Mouse (Mus musculus) urinary bladder, postnatal 4 days (tissue): Measurements from ENCODE around the gene Wwc1.
"Not testable (repeated sequence)": the region's sequence is repeated elsewhere in the genome, so short reads cannot be mapped to it uniquely, and the experiment has no call there.

Experiments used
- DNase-seq, 2 experiments: peaks; one replicate each; pipeline ENCODE4 v3.0.0; 2021 to 2022; ENCODE audit warnings: low spot score in 2 of 2

Gene Wwc1

GRCm38 (mm10) chr11:35882777-35883176 lies 97.5 kb downstream of the Wwc1 start:
- DNase-seq: no peak

GRCm38 (mm10) chr11:35878559-35878897 lies 101.8 kb downstream of the Wwc1 start:
- DNase-seq: no peak

GRCm38 (mm10) chr11:35877651-35878558 lies 102.4 kb downstream of the Wwc1 start:
- DNase-seq: no peak

DNA sequence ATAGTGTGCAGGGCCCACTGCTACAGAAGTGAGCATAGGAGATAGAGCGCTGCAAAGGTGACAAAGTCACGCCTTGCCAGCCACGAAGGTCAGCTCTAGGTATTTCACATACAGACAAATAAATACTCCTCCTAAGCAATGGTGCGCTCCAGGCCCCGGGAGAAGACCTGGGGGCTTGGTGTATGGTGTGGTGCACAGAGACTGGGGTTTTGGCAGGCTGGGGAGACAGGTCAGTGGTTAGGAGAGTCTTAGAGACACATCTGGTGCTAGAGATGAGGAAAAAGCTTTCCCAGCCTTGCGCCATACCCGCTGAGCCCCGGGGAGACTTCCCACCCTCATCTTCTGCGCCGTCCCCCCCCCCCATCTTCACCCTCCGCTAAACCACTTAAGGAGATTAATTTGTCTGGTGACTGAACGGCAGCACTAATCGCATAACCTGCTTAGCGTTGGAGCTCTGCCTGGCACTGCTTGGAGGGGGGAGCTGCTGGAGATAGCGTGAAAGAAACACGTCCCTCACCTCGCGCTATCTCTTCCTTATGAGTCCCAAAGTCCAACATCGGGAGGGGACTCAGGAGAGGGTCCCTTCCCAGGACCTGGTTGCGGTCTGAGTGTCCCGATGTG lies 106.6 kb downstream of the Wwc1 start:
- DNase-seq: no peak

GRCm38 (mm10) chr11:35870961-35871360 lies 109.4 kb downstream of the Wwc1 start:
- DNase-seq: no peak

- DNase-seq: no peak
Measured at GRCm38 (mm10) chr11:35866140-35866539, 114.2 kb downstream of the Wwc1 start.

- DNase-seq: no peak
Measured at GRCm38 (mm10) chr11:35864981-35865604, 115.2 kb downstream of the Wwc1 start.

DNA sequence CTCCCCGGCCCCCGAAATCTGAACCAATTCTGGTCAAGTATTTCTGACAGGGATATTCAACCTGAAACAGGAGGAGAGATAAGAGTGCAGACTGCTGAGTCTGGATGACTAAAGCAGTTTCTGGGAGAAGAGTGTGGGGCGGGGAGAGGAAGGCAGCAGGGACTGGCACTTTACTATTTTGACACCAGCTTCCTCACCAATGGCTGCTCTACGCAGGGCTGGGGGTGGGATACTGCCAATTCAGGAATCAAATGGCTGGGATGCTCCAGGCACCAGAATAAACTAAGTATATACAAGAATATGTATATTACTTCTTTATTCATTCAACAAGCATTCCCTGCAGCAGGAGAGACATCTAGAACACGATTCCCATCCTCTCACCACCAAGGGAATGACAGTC lies 116.7 kb downstream of the Wwc1 start:
- no peak for DNase-seq

DNA sequence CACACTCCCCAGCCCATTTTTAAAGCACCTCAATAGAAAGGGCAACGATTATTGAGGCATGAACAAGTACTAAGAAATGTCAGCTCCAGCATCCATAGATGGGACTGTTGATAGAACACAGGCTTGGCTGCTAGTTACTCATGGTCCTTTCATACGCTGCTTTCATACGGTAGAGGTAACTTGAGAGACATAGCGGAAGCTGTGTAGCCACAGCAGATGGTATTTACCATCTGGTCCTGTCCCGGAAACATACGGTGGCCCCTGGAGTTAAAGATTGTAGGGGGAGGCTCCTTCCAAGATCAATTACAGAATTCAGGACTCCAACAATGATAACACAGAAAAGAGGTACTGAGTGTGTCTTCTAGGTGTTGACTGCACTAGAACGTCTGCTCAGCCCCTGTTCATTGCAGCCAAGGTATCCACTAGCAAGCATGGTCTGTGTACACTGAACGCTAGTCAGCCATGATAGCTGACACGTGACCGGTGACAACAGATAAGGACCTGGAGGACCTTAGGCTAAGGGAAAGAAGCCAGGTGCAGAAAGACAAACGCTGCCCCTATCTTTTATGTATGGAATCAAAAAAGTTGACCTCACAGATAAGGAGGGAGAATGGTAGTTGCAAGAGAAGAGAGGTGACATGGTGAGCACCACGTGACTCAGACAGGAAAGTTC lies 122.8 kb downstream of the Wwc1 start:
- DNase-seq: no peak

DNA sequence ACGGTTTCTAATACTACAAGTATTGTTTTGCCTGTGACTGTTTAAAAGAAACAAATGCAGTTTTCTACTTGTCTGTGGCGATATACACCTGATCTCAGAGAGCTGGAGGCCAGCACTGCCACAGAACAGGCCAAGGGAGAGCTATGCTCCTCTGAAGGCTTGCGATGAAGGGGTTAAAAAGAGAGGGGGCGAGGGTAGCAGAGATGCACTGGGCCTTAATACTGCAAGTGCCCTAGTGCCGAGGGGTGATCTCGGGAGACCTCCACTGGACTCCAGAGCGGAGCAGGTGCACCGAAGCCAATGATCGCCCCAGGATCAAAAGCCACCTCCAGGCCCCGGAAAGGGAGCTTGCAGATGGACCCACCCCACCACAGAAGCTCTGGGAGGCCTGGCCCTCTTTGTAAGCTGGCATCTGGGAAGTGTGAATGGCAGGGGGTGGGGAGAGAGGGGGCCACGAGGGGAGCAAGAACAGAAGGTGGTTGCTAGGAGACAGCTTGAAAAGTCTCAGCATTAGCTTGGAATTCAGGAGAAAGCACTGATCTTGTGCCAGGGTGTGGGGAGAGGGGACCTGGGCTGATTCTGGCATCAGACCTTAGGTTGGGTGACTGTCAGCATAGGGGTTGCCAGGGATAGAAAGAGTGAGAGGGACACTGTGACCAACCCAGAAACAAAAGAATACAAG lies 123.8 kb downstream of the Wwc1 start:
- DNase-seq: no peak

DNA sequence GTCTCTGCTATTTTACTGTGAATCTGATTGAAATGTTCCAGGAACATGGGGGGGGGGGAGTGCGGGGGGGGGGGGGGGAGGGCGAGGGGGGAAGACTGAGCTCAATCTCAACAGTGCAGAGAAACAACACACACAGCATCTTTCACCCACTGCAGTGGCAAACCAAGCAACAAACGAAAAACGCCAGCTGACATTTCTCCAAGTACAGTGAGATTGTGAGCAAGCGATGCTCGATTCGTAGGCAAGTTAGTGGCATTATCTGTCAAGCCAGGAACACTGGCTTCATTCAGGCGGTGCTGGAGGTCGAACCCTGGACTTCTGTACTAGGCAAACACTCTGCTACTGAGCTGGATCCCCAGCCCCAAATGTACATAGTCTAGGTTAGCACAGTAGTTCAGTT lies 124.8 kb downstream of the Wwc1 start:
- DNase-seq: no peak

DNA sequence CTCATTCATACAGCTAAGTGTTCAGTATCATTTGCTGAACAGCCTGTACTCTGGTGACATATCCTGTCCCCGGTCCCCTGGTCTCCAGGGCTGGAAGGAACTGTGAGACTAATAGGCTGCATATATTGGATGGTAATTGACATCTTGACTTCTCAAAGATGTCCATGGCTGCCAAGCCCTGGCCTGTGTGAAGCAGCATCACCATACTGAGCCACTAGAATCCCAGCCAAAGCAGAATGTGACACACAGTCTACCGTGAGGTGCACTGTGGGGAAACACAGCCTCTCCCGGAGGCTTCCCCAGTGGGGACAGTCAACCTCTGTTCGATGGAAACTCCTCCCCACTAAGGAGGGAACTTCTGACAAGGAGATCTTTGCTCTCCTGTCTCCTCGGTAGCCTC lies 125.4 kb downstream of the Wwc1 start:
- DNase-seq: no peak

GRCm38 (mm10) chr11:35853651-35854050 lies 126.7 kb downstream of the Wwc1 start:
- DNase-seq: no peak

DNA sequence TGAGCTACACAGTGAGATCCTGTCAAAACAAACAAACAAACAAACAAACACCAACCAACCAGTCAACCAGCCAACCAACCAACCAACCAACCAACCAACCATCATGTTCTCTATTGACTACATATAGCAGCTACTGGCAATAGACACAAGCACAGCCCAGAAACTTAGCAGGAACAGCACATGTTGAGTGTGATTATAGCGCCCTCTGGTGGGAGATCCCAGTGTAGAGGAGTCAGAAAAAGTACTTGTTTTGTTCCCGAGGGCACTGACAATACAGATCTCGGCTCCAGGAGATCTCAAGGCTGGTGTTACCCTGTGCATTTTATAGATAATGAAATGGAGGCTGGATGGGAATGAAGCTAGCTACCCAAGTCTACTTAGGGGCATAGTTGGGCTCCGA lies 127.6 kb downstream of the Wwc1 start:
- DNase-seq: no peak

DNA sequence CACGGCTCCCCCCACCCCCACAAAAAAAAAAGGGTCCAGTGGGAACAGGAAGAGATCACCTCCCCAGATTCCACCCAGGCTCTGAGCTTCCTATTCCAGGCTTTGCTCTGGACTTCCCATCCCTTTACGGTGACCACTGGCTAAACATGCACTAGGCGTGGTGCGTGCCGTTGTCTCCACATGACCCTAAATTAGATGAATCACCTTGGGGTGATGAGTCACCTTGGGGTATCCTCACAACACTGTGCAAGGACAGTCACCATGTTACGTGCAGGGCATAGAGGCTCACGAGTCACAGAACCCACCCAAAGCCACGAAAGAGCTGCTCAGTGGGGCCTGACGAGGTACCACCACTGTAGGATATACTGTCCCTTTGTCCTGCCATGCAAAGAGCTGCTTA lies 136.0 kb downstream of the Wwc1 start:
- no peak for DNase-seq

DNA sequence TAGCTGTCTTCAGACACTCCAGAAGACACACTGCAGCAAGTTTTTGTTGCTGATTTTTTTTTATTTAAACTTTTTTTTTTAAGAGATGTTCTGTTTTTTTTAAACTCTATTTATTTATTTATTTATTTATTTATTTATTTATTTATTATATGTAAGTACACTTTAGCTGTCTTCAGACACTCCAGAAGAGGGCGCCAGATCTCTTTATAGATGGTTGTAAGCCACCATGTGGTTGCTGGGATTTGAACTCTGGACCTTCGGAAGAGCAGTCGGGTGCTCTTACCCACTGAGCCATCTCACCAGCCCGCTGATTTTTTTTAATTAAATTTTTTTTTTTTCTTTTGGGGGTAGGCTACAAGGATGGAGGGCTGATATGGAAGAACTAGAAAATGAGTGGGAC lies 137.8 kb downstream of the Wwc1 start:
- not testable (repeated sequence) for DNase-seq

DNA sequence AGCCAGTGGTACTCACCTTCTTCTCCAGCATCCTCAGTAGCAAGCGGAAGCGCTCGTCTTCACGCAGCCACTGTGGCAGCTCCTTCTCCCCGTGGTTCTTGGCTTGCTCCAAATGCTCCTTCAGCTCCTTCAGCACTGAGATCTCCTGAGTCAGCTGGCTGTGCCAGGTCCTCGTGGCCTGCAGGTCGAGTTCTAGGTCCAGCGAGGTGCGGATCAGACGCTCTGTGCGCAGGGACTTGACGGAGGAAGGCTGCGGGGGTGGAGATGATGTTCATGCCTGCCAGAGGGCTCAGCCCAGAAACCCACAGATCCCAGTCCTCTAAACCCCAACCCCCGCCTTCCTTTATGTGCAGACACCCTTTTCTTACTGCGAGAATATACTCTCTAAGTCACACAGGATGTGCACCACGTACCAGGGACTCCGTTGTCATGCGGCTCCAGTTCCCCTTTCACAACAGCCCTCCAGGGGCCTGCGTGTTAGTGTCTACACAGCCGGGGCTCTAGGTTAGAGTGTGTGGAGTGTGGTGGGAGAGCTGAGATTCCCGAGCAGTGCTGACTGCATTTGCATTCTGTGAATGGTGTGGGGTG lies 138.5 kb downstream of the Wwc1 start:
- DNase-seq: no peak

DNA sequence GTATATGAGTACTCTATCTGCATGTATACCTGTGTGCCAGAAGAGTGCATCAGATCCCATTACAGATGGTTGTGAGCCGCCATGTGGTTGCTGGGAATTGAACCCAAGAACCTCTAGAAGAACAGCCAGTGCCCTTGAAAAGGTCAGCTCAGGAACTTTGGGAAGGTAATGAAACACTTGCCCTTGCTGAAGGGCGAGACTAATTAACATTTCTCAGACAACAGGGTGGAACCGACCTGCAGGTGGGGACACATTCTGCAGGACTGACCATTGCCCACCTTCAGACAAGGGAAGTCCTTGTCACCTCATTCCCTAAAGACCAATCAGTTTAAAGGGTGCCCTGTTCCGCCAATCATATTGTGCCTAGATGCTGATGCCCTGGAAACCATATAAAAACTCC lies 139.5 kb downstream of the Wwc1 start:
- not testable (repeated sequence) for DNase-seq

GRCm38 (mm10) chr11:35840282-35840681 lies 140.0 kb downstream of the Wwc1 start:
- no peak for DNase-seq

- DNase-seq: peak; percentile 84 to 91
Measured at GRCm38 (mm10) chr11:35838345-35839338, 141.7 kb downstream of the Wwc1 start.
